Mouse (Mus musculus) bone marrow, adult 2 months (tissue): ENCODE measurements around the gene Svop. TPM values are rescaled to one million over a fixed set of nuclear protein-coding genes. Genes with fewer than 3 reads are reported as not detected.

ENCODE experiments used
- H3K27ac ChIP-seq: fragments of 200-500 bp; 2 replicates; pipeline ENCODE4 v1.5.1; 2012; ENCODE audit warnings: low read depth, mild to moderate bottlenecking, control low read depth, inconsistent platforms, low read length; ENCODE audit not compliant: control insufficient read depth, poor library complexity, insufficient read depth
- H3K4me1 ChIP-seq: fragments of 200-500 bp; 2 replicates; pipeline ENCODE4 v1.6.1; 2011; ENCODE audit warnings: low read length; ENCODE audit not compliant: control insufficient read depth, insufficient read depth
- H3K4me3 ChIP-seq: fragments of 200-500 bp; replicated peaks from 2 replicates; pipeline ENCODE3; 2011; ENCODE audit warnings: mild to moderate bottlenecking, low read depth, low read length, control low read depth; ENCODE audit not compliant: control insufficient read depth
- CTCF ChIP-seq: fragments of 200-500 bp; IDR thresholded peaks from 2 replicates; pipeline ENCODE4 v1.5.1; 2011; ENCODE audit warnings: low read length, control low read depth; ENCODE audit not compliant: control insufficient read depth, insufficient read depth
- POLR2A ChIP-seq: fragments of 200-500 bp; IDR thresholded peaks from 2 replicates; pipeline ENCODE4 v1.6.1; 2011; ENCODE audit warnings: low read depth, mild to moderate bottlenecking, control low read depth, low read length, borderline replicate concordance; ENCODE audit not compliant: control insufficient read depth
- WGBS: fragments of 180-500 bp; shearing (Covaris S2); methylation state at CpG from one replicate; pipeline ENCODE4 v1.1.7; 2018; 5-methylcytosine and 5-hydroxymethylcytosine counted together
- polyA plus RNA-seq: library from polyadenylated mRNA; stranded (reverse); fragments of >200 nt; gene quantifications from 2 replicates; pipeline ENCODE4 v1.2.4, GENCODE M21; 2011; ENCODE audit warnings: low replicate concordance; ENCODE audit not compliant: missing spikeins, insufficient read depth, insufficient read length

Svop gene
- polyA plus RNA-seq, 1 experiment, result not detected

DNA sequence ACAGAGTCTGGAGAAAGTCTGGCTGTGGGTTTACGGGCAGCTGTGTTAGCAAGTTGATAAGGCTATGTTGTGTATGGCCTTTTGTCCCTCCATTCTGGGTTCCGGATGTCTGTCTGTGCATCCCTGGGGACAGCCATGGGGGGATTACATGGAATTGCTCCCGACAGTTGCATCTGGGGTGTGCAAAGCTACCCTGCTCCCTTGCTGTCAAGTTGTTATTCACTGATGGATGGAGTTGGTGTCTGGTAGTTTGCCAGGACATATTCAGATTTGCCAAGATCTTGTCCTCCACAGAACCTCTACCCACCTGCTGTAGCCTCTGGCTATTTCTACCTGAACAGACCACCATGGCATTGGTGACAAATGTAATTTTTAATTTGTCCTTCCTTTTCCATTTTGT, 45.2 kb downstream of the Svop start:
- TF ChIP-seq CTCF, result no peak
- TF ChIP-seq POLR2A, result no peak
- WGBS, result 31% methylated on average over 3 of the region's 3 CpGs
- no peak overlapping the region for H3K4me3 ChIP-seq
- H3K4me1 ChIP-seq, result no peaks in the 10 kb centered on the region
- H3K27ac ChIP-seq, result no peak overlapping the region

DNA sequence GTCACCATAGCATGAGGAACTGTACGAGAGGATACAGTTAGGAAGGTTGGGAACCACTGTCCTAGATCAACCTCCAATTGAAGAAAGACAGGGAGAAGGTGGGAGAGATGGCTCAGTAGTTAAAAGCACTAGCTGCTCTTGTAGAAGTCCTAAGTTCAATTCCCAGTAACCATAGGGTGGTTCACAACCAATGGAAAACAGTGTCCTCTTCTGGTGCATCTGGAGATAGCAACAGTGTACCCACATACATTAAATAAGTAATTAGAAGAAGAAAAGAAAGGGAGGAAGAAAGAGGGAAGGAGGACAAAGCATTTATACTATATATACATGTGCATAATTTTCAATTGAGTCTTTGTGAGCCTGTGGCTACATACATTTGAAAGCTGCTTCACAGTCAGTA, 46.2 kb downstream of the Svop start:
- 38% methylated on average over 1 of the region's 1 CpGs for WGBS
- no peak for TF ChIP-seq CTCF
- TF ChIP-seq POLR2A, result no peak
- Histone ChIP-seq H3K4me1 (no peaks in the 10 kb centered on the region), H3K27ac (no peak overlapping the region), H3K4me3 (no peak overlapping the region)

DNA sequence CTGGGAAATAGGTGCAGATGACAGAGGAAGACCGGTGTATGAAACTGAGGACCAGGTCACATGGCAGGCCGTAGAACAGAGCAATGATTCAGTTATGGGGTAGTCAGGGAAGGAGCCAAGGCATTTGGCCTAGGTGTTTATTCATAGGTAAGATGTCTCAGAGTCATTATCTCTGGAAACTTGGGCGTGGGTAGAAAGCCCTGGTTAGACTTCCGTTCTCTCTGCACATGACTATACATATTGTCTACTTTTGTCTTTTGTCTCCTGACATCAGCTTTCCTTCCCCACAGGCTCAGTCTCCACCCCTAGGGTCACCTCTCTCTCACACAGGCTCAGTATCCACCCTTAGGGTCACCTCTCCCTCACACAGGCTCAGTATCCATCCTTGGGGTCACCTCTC, 47.6 kb downstream of the Svop start:
- TF ChIP-seq POLR2A, result no peak
- TF ChIP-seq CTCF, result no peak
- WGBS, result 69% methylated on average over 4 of the region's 4 CpGs

GRCm38 (mm10) chr5:114041327-114041930, 49.9 kb downstream of the Svop start:
- 13% methylated on average over 15 of the region's 15 CpGs for WGBS
- no peak overlapping the region for H3K4me3 ChIP-seq

More for the DNA sequence above, 47.6 kb downstream of the Svop start:
- Histone ChIP-seq H3K4me3 (no peak overlapping the region), H3K4me1 (no peaks in the 10 kb centered on the region), H3K27ac (no peak overlapping the region)

GRCm38 (mm10) chr5:114040911-114041310, 50.5 kb downstream of the Svop start:
- no peak for TF ChIP-seq POLR2A
- TF ChIP-seq CTCF, result no peak
- no peak overlapping the region for H3K4me3 ChIP-seq
- no peaks in the 10 kb centered on the region for H3K4me1 ChIP-seq
- no peak overlapping the region for H3K27ac ChIP-seq
- WGBS, result 50% methylated on average over 1 of the region's 1 CpGs

More at GRCm38 (mm10) chr5:114041327-114041930, 49.9 kb downstream of the Svop start:
- TF ChIP-seq POLR2A, result no peak
- TF ChIP-seq CTCF, result no peak
- Histone ChIP-seq H3K27ac (no peak overlapping the region), H3K4me1 (no peaks in the 10 kb centered on the region)

DNA sequence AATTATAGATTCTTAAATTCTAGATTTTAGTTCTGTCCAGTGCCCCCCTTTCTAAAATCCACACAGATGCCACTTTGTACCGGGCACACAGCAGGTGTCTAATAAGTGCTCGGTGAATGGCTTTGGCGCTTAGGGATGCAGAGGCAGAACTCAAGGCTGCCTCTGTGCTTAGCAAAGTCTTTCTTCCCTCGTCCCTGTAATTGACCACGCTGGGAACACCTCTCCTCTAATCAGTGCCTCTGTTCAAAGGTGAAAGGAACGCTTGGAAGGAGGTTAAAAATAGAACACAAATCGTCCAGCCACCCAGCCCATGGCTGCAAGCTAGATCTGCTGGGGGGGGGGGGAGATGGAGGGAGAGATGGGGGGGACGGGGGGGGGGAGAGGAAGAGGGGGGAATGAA, 50.9 kb downstream of the Svop start:
- no peak overlapping the region for H3K27ac ChIP-seq
- no peaks in the 10 kb centered on the region for H3K4me1 ChIP-seq
- TF ChIP-seq POLR2A (no peak), CTCF (no peak)
- no peak overlapping the region for H3K4me3 ChIP-seq
- WGBS, result 40% methylated on average over 8 of the region's 8 CpGs

DNA sequence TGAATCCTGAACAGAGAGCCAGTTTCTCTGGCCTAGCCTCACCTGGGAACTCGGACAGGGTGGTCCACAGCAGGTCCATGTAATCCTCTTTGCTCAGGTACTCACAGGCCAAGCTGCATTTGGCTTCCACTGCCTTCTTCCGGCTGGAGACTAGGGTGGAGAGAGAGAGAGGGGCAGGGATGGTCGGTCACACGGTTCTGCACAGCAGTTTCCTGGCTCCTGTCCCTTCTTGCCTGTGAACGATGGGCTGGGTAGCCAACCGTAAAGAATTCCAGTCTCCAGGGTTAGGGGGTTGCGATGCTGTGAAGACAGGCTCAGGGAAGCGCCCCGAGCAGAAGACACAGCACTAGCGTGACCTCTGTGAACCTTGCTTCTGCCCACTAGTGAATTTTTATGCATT, 56.3 kb downstream of the Svop start:
- H3K4me3 ChIP-seq, result no peak overlapping the region
- 68% methylated on average over 10 of the region's 10 CpGs for WGBS
- H3K4me1 ChIP-seq, result no peaks in the 10 kb centered on the region
- TF ChIP-seq CTCF (no peak), POLR2A (no peak)
- no peak overlapping the region for H3K27ac ChIP-seq

GRCm38 (mm10) chr5:114034393-114034792, 57.0 kb downstream of the Svop start:
- 71% methylated on average over 7 of the region's 7 CpGs for WGBS
- H3K27ac ChIP-seq, result no peak overlapping the region
- TF ChIP-seq POLR2A (no peak), CTCF (no peak)
- H3K4me3 ChIP-seq, result no peak overlapping the region
- H3K4me1 ChIP-seq, result no peaks in the 10 kb centered on the region

GRCm38 (mm10) chr5:114032161-114032763, 59.1 kb downstream of the Svop start:
- WGBS, result 75% methylated on average over 3 of the region's 3 CpGs
- Histone ChIP-seq H3K27ac (no peak overlapping the region), H3K4me3 (no peak overlapping the region), H3K4me1 (no peaks in the 10 kb centered on the region)
- TF ChIP-seq CTCF, result no peak
- no peak for TF ChIP-seq POLR2A
